Mouse (Mus musculus) forebrain, embryonic 15.5 days (tissue): ENCODE results near the gene Cdc40. TPM values are rescaled to one million over a fixed set of nuclear protein-coding genes. Genes with fewer than 3 reads are reported as not detected.

Experiments used
- ATAC-seq: fragments of 200-750 bp; cut with Nextera tagmentation; replicated peaks from 2 replicates; pipeline ENCODE4 v1.8.0; 2017; ENCODE audit warnings: mild to moderate bottlenecking, moderate TSS enrichment, moderate library complexity
- H3K27ac ChIP-seq: fragments of 300-500 bp; sonication (generic); replicated peaks from 2 replicates; pipeline ENCODE4 v1.5.1; 2015; ENCODE audit warnings: mild to moderate bottlenecking, inconsistent platforms
- H3K27me3 ChIP-seq: fragments of 300-500 bp; sonication (generic); 2 replicates; pipeline ENCODE4 v1.6.1; 2015; ENCODE audit warnings: inconsistent platforms
- H3K36me3 ChIP-seq: fragments of 300-500 bp; sonication (generic); 2 replicates; pipeline ENCODE4 v1.6.1; 2015; ENCODE audit warnings: mild to moderate bottlenecking, inconsistent platforms
- H3K4me1 ChIP-seq: fragments of 300-500 bp; sonication (generic); 2 replicates; pipeline ENCODE4 v1.6.1; 2015; ENCODE audit warnings: inconsistent platforms
- H3K4me2 ChIP-seq: fragments of 300-500 bp; sonication (generic); replicated peaks from 2 replicates; pipeline ENCODE4 v1.6.1; 2015; ENCODE audit warnings: mild to moderate bottlenecking, inconsistent platforms
- H3K4me3 ChIP-seq: fragments of 300-500 bp; sonication (generic); 2 replicates; pipeline ENCODE4 v1.5.1; 2015; ENCODE audit warnings: mild to moderate bottlenecking, inconsistent platforms
- H3K9ac ChIP-seq: fragments of 300-500 bp; sonication (generic); replicated peaks from 2 replicates; pipeline ENCODE4 v1.6.1; 2015; ENCODE audit warnings: mild to moderate bottlenecking, inconsistent platforms
- H3K9me3 ChIP-seq: fragments of 300-500 bp; sonication (generic); 2 replicates; pipeline ENCODE4 v1.6.1; 2016; ENCODE audit warnings: inconsistent platforms
- WGBS: fragments of 180-500 bp; shearing (Covaris S2); methylation state at CpG from one replicate; pipeline ENCODE4 v1.1.7; 2015; ENCODE audit warnings: mixed read lengths; 5-methylcytosine and 5-hydroxymethylcytosine counted together
- polyA plus RNA-seq: library from polyadenylated mRNA; unstranded; fragments of >200 nt; fragmentation: Nextera tagmentation; extraction: Ambion mirVana; gene quantifications from 2 replicates; pipeline ENCODE4 v1.2.1, GENCODE M21; 2015

Cdc40 gene
- polyA plus RNA-seq, 1 experiment from 2014 or later, result 32.3 TPM

GRCm38 (mm10) chr10:40856703-40857102 lies 26.4 kb downstream of the Cdc40 start:
- Histone ChIP-seq H3K27ac (no peak overlapping the region), H3K4me3 (no peak overlapping the region), H3K4me1 (0 out of 2 replicates have a peak, but pooled peaks cover 5% of the 10 kb centered on the region), H3K9me3 (no peaks in the 10 kb centered on the region), H3K4me2 (no peak overlapping the region), H3K27me3 (no peaks in the 10 kb centered on the region), H3K36me3 (no peaks in the 10 kb centered on the region), H3K9ac (no peak overlapping the region)
- no peak for ATAC-seq
- WGBS, result 81% methylated on average over 7 of the region's 7 CpGs

GRCm38 (mm10) chr10:40855616-40856015 lies 27.5 kb downstream of the Cdc40 start:
- Histone ChIP-seq H3K27me3 (no peaks in the 10 kb centered on the region), H3K4me3 (no peak overlapping the region), H3K4me1 (0 out of 2 replicates have a peak, but pooled peaks cover 5% of the 10 kb centered on the region), H3K9me3 (no peaks in the 10 kb centered on the region), H3K36me3 (no peaks in the 10 kb centered on the region), H3K27ac (no peak overlapping the region), H3K9ac (no peak overlapping the region), H3K4me2 (no peak overlapping the region)
- 76% methylated on average over 2 of the region's 2 CpGs for WGBS
- ATAC-seq, result no peak

GRCm38 (mm10) chr10:40851138-40851537 lies 32.0 kb downstream of the Cdc40 start:
- Histone ChIP-seq H3K4me2 (no peak overlapping the region), H3K27me3 (no peaks in the 10 kb centered on the region), H3K36me3 (peaks cover 15% of the 10 kb centered on the region; the same call in 1 of the 2 replicates), H3K4me1 (peaks cover 8% of the 10 kb centered on the region; the same call in 1 of the 2 replicates), H3K27ac (no peak overlapping the region), H3K4me3 (no peak overlapping the region), H3K9me3 (no peaks in the 10 kb centered on the region), H3K9ac (no peak overlapping the region)
- ATAC-seq, result no peak

GRCm38 (mm10) chr10:40850644-40851043 lies 32.5 kb downstream of the Cdc40 start:
- Histone ChIP-seq H3K27ac (no peak overlapping the region), H3K27me3 (no peaks in the 10 kb centered on the region), H3K36me3 (peaks cover 15% of the 10 kb centered on the region; the same call in 1 of the 2 replicates), H3K9ac (no peak overlapping the region), H3K4me3 (no peak overlapping the region), H3K4me2 (no peak overlapping the region), H3K9me3 (no peaks in the 10 kb centered on the region), H3K4me1 (peaks cover 8% of the 10 kb centered on the region; the same call in 1 of the 2 replicates)
- 91% methylated on average over 2 of the region's 2 CpGs for WGBS
- no peak for ATAC-seq

GRCm38 (mm10) chr10:40847176-40847874 lies 35.8 kb downstream of the Cdc40 start:
- H3K4me2 ChIP-seq, result no peak overlapping the region
- no peaks in the 10 kb centered on the region for H3K9me3 ChIP-seq
- WGBS, result 83% methylated on average over 10 of the region's 10 CpGs
- H3K4me3 ChIP-seq, result no peak overlapping the region
- peaks cover 8% of the 10 kb centered on the region; the same call in 1 of the 2 replicates for H3K4me1 ChIP-seq
- no peak overlapping the region for H3K27ac ChIP-seq
- no peak for ATAC-seq
- H3K36me3 ChIP-seq, result peaks cover 26% of the 10 kb centered on the region
- H3K27me3 ChIP-seq, result no peaks in the 10 kb centered on the region
- H3K9ac ChIP-seq, result no peak overlapping the region

- Histone ChIP-seq H3K36me3 (peaks cover 40% of the 10 kb centered on the region), H3K4me2 (no peak overlapping the region), H3K27ac (no peak overlapping the region), H3K9ac (no peak overlapping the region), H3K9me3 (no peaks in the 10 kb centered on the region), H3K4me1 (peaks cover 8% of the 10 kb centered on the region; the same call in 1 of the 2 replicates), H3K27me3 (no peaks in the 10 kb centered on the region), H3K4me3 (no peak overlapping the region)
- WGBS, result 90% methylated on average over 6 of the region's 6 CpGs
- ATAC-seq, result no peak
Measured at GRCm38 (mm10) chr10:40845626-40846025, 37.5 kb downstream of the Cdc40 start.

- H3K9me3 ChIP-seq, result no peaks in the 10 kb centered on the region
- H3K9ac ChIP-seq, result no peak overlapping the region
- no peak overlapping the region for H3K4me2 ChIP-seq
- ATAC-seq, result no peak; the same call in 1 of the 2 replicates
- no peak overlapping the region for H3K4me3 ChIP-seq
- H3K4me1 ChIP-seq, result peaks cover 1% of the 10 kb centered on the region; the same call in 1 of the 2 replicates
- H3K36me3 ChIP-seq, result peaks cover 40% of the 10 kb centered on the region
- no peaks in the 10 kb centered on the region for H3K27me3 ChIP-seq
- WGBS, result 59% methylated on average over 10 of the region's 10 CpGs
- no peak overlapping the region for H3K27ac ChIP-seq
Measured at GRCm38 (mm10) chr10:40844546-40844945, 38.6 kb downstream of the Cdc40 start.

- no peak overlapping the region for H3K4me3 ChIP-seq
- no peak overlapping the region for H3K27ac ChIP-seq
- peaks cover 37% of the 10 kb centered on the region for H3K36me3 ChIP-seq
- no peaks in the 10 kb centered on the region; the same call in 1 of the 2 replicates for H3K4me1 ChIP-seq
- H3K9ac ChIP-seq, result no peak overlapping the region
- no peak overlapping the region for H3K4me2 ChIP-seq
- ATAC-seq, result no peak
- 78% methylated on average over 5 of the region's 5 CpGs for WGBS
- no peaks in the 10 kb centered on the region for H3K9me3 ChIP-seq
- H3K27me3 ChIP-seq, result no peaks in the 10 kb centered on the region
Measured at GRCm38 (mm10) chr10:40843841-40844240, 39.3 kb downstream of the Cdc40 start.

GRCm38 (mm10) chr10:40840086-40840485 lies 43.0 kb downstream of the Cdc40 start:
- H3K9me3 ChIP-seq, result no peaks in the 10 kb centered on the region
- peaks cover 36% of the 10 kb centered on the region for H3K36me3 ChIP-seq
- no peak overlapping the region for H3K4me2 ChIP-seq
- ATAC-seq, result no peak
- H3K4me1 ChIP-seq, result no peaks in the 10 kb centered on the region
- no peak overlapping the region for H3K27ac ChIP-seq
- no peaks in the 10 kb centered on the region for H3K27me3 ChIP-seq
- 91% methylated on average over 5 of the region's 5 CpGs for WGBS
- no peak overlapping the region for H3K9ac ChIP-seq
- H3K4me3 ChIP-seq, result no peak overlapping the region

GRCm38 (mm10) chr10:40831267-40831666 lies 51.8 kb downstream of the Cdc40 start:
- H3K4me2 ChIP-seq, result no peak overlapping the region
- H3K9me3 ChIP-seq, result no peaks in the 10 kb centered on the region
- ATAC-seq, result no peak
- no peaks in the 10 kb centered on the region for H3K4me1 ChIP-seq
- no peak overlapping the region for H3K4me3 ChIP-seq
- H3K27me3 ChIP-seq, result no peaks in the 10 kb centered on the region
- no peak overlapping the region for H3K27ac ChIP-seq
- no peak overlapping the region for H3K9ac ChIP-seq
- peaks cover 34% of the 10 kb centered on the region for H3K36me3 ChIP-seq
- 84% methylated on average over 7 of the region's 7 CpGs for WGBS

- Histone ChIP-seq H3K36me3 (peaks cover 27% of the 10 kb centered on the region), H3K4me3 (no peak overlapping the region), H3K9me3 (no peaks in the 10 kb centered on the region), H3K4me1 (no peaks in the 10 kb centered on the region), H3K27me3 (no peaks in the 10 kb centered on the region), H3K27ac (no peak overlapping the region), H3K9ac (no peak overlapping the region), H3K4me2 (no peak overlapping the region)
- no peak for ATAC-seq
- WGBS, result 92% methylated on average over 3 of the region's 3 CpGs
Measured at GRCm38 (mm10) chr10:40830312-40830711, 52.8 kb downstream of the Cdc40 start.

GRCm38 (mm10) chr10:40827706-40828105 lies 55.4 kb downstream of the Cdc40 start:
- no peaks in the 10 kb centered on the region for H3K4me1 ChIP-seq
- H3K27ac ChIP-seq, result no peak overlapping the region
- H3K4me2 ChIP-seq, result no peak overlapping the region
- H3K9me3 ChIP-seq, result no peaks in the 10 kb centered on the region
- no peak overlapping the region for H3K4me3 ChIP-seq
- ATAC-seq, result no peak
- peaks cover 4% of the 10 kb centered on the region; the same call in 1 of the 2 replicates for H3K36me3 ChIP-seq
- H3K9ac ChIP-seq, result no peak overlapping the region
- WGBS, result 91% methylated on average over 4 of the region's 4 CpGs
- no peaks in the 10 kb centered on the region for H3K27me3 ChIP-seq

- no peak overlapping the region for H3K9ac ChIP-seq
- no peak overlapping the region for H3K4me2 ChIP-seq
- H3K27ac ChIP-seq, result no peak overlapping the region
- no peaks in the 10 kb centered on the region for H3K4me1 ChIP-seq
- no peak for ATAC-seq
- no peaks in the 10 kb centered on the region for H3K9me3 ChIP-seq
- no peak overlapping the region for H3K4me3 ChIP-seq
- no peaks in the 10 kb centered on the region for H3K27me3 ChIP-seq
- H3K36me3 ChIP-seq, result no peaks in the 10 kb centered on the region
- WGBS, result 67% methylated on average over 6 of the region's 6 CpGs
Measured at GRCm38 (mm10) chr10:40825952-40826351, 57.2 kb downstream of the Cdc40 start.
